Mouse (Mus musculus): ENCODE data around the gene Fmo1.

- no peak for TF ChIP-seq MAX (IDR thresholded peaks at IDR 0.05; ENCODE audit: low read depth)
- no peak for TF ChIP-seq POLR2A (IDR thresholded peaks at IDR 0.05; ENCODE audit: insufficient read length, low read depth)
- no peak for TF ChIP-seq E2F4 (IDR thresholded peaks at IDR 0.05; ENCODE audit: insufficient read depth)
- no peak for TF ChIP-seq TCF12 (IDR thresholded peaks at IDR 0.05; ENCODE audit: insufficient read depth, poor library complexity, severe bottlenecking)
- TF ChIP-seq MYOD1 (IDR thresholded peaks at IDR 0.05; ENCODE audit: control insufficient read depth in 1 of 3, insufficient read length in 2 of 3, low read depth in 2 of 3), result no peak
Measured at GRCm38 (mm10) chr1:162864279-162864678, 2.1 kb downstream of the Fmo1 start.
